Mouse (Mus musculus): ENCODE results near the gene Chtf18. TPM values are rescaled to one million over a fixed set of nuclear protein-coding genes. Genes with fewer than 3 reads are reported as not detected.
"Not testable (repeated sequence)": the region's sequence is repeated elsewhere in the genome, so short reads cannot be mapped to it uniquely, and the experiment has no call there.

The Chtf18 gene
- 2.2 TPM in 2 replicates for polyA plus RNA-seq (2012; rRNA removed)

DNA sequence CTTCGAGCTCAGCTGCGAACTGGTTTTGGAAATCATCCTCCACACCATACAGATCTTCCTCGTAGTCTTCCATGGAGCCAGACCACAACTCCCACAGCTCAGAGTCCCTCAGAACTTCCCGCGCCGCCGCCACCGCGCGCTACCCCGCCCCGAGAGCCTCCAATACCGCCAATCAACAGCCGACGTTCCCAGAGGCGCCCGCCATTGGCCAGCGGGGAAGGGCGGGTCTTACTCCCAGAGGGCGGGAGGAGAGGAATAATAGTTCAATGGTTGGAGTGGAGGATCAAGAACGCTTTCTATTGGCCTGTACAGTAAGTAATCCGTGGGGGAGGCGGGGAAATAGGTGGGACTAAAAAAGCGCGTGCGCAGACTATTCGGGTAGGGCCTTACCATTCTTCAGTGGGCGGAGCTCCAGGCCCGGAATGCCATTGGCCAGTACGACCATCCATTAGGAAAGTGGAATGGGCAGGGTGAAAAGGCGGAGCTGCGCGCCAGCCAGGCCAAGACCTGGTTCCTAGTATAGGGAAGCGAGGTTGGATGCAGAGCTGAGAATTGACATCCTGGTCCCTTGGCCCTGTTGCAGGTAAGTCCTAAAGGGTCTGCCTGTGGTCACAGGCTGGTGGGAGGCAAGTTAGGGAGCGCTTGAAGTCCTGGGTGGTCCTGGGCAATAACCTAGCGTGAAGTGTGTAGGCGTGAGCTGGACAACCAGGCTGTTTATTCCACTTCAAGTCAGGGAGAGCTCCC is at the start of gene Chtf18, which contains the start of gene Rpusd1:
Chtf18 (minus strand) TSS at position 155 of the 744 bp plus-strand sequence.
Rpusd1 (plus strand) TSS at position 406 of the 744 bp plus-strand sequence.
- peak; percentile 91 for DNase-seq (ENCODE audit: low spot score)

DNA sequence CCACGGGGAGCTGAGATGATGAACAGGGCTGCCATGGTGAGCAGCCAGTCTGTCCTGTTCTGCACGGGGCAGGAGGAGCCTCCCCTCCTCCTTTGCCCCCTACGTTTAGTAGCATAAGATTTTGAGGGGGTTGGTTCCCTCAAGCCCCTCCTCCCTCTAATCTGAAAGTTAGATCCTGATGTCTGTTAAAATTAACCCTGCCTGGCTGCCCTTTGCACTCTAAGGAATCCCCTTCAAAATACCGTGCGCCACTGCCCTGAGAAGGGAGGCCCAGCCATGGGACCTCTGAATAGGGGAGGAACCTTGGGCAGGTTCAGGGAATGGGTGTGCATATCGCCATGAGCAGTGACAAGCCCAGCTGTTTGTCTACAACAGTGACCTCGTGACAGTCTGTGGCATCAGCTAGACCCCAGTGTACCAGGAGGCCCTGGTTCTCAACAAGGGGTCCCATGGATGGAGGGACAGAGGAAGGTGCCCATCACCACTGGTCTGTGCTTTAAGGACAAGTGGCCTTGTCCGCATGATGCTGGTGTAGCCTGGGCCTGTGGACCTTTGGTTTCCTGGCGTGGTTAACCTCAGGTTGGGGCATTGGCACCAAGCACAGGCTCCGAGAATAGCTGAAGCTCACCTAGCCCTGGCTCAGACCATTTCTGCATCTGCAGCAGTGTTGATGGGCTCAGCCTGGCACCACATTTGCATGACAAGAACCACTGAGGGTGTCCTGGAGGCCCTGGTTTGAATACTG is 48.3 kb upstream of the Chtf18 start:
- no peak for DNase-seq (ENCODE audit: low spot score)

DNA sequence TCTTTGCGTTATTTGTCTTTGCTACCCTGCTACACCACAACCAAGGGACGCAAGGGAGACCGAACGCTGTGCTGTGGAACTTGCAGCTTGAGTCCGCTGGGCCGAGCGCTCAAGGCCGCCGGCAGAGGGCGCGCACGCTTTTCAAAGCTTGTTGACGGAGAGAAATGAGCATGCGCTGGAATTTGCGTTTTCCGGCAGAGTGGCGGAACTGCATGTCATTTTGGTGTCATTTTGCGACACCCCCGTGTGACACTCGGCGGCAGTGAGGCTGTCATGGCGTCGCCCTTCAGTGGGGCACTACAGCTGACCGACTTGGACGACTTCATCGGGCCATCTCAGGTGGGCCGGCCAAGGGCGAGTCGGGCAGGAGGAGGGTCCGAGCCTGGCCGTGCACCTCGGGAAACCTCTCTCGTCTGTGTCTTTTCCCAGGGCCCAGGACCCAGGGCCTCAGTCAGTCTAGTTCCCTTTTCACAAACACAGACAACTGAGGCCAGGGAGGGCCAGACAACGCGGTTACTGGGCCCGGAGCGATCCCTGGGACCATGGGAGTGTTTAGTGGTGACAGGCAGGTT is 46.4 kb upstream of the Chtf18 start, which contains the start of gene Narfl:
Narfl (plus strand) TSS at position 228 of the 572 bp plus-strand sequence.
- peak; percentile 96 for DNase-seq (ENCODE audit: low spot score)

DNA sequence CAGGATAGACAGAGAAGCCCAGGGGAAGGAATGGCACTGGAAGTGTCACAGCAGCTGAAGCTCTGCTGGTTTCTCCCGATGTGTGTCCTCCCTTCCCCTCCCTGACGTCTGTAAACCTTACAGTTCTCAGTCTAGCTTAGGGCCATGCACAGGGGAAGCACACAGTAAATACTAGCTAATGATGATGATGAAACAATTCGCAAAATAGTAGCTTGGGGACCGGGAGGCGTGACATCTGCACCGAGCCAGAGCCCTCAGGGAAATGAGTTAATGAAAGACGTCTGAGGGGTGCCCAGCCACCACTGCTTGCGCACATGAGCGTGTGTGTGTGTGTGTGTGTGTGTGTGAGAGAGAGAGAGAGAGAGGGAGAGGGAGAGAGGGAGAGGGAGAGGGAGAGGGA is 42.1 kb upstream of the Chtf18 start:
- DNase-seq (ENCODE audit: low spot score) = no peak

DNA sequence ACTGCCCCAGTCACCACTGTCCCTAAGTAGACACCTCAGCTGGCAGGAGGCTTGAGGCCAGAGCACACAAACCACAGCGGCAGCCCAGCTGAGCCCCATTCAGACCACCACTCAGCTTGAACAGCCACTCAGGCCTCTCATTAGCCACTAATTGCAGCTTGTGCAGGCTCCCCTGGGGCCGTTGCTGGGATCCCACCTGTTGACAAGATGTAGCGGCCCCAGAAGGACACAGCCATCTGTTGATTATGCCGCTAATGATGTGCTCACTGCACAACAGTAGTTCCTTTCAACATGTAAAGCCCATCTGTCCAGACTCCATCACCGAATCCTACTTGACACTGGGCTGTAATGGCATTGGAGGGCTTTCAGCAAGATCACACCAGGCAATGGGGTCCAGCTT is 38.7 kb upstream of the Chtf18 start:
- DNase-seq (ENCODE audit: low spot score) = no peak

DNA sequence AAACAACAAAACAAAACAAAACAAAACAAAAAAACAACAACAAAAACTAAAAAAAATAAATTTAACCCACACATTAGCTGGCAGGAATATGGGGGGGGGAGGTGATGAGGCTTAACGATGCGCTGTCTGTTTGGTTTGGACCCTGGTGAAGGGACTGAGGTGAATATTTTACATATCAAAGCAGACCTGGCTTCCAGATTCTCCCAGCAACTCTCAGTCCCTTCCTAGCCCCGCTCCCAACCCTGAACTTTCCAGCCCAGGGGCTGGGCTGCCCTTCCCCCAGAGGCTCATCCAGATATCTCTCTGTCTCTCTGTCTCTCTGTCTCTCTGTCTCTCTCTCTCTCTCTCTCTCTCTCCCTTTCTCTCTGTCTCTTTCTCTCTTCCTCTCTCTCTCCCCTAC is 35.4 kb upstream of the Chtf18 start:
- DNase-seq (ENCODE audit: low spot score) = no peak

DNA sequence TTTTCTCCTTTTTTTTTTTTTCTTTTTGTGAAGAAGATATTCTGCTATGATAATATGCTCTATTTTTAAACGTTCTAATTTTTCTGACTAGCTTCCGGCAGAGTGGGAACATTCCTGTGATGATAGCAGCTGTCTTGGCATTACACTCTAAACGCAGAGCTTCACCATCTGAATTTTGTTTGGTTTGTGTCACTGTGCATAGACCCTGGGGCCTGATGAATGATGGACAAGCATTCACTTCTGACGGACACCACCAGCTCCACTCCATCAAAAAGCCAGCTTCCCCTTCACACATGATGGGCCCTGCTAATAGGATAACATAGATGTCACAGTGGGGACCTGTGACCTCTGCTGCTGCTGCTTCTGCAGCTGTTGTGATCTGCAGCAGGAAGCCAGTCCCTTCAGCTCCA is 34.3 kb upstream of the Chtf18 start:
- no peak for DNase-seq (ENCODE audit: low spot score)

DNA sequence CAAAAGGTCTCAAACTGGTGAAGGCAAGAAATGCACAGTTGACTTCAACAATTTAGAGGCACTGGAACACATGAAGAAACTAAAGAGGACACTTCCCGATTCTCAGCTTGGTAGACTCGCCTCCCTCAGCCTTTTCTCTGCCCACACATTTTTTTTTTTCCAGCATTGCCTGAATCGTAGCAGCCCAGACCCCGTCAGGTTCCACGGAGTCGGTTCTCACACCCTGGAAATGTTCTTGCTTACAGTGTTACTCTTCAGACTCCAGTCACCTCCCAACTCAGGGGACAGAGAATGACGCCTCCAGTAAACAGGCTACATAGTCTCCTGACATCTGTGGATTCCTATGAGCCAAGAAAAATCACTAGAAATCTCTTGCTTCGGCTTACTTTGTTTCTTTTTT is 32.9 kb upstream of the Chtf18 start:
- DNase-seq (ENCODE audit: low spot score) = no peak

DNA sequence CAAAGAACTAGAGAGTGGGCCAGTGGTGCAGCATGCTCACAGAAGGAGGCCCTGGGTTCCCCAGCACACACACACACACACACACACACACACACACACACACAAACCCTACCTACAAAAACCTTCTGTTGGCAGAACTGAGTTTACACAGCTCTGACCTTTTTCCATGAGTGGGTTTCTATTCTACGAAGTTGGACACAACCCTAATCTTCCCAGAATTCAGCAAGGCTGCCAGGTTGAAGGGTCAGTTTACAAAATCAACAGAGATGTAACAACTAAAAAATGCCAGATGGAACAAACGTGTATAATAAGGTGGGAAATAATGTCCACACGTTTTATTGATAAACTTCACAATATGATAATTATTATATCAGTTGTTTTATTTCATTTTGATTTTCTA is 30.5 kb upstream of the Chtf18 start:
- DNase-seq (ENCODE audit: low spot score) = no peak

DNA sequence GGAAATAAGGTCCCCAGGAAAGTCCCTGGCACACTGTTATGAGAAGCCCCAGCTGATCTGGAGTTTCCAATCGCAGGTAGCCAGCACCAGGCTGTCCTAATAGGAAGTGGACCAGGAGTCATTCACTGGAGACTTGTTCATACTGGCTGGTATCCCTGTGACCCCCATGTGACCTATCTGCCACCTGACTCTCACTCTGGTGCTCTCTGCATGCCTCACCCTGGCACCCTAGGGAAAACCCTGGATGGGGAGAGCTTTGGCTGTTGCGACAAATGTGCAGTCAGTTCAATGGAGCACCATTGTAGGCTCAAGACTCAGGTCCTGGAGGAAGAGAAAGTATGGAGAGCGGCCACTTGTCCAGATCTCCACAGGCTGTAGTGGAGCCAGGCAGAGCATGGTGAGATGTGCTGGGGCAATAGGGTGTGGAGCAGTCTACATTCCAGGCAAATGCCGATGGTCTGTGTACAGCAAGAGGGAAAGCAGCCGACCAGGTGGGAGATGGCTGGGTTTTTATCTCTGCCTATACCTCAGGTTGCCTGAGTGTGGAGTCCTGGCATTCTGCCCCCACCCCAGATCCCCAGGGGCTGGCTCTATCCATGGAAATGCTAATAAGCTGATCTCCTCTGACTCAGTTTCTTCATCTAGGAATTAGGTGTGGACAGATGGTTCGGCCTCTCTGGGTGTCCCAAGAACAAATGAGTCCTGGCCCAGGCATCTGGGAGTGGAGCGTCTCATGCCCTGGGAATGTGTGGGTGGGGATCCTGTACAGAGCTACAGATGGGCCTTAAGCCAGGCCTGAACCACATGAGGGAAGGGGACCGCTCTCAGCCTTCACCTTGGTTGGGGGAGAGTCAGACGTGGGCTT is 29.4 kb upstream of the Chtf18 start:
- DNase-seq (ENCODE audit: low spot score) = no peak

DNA sequence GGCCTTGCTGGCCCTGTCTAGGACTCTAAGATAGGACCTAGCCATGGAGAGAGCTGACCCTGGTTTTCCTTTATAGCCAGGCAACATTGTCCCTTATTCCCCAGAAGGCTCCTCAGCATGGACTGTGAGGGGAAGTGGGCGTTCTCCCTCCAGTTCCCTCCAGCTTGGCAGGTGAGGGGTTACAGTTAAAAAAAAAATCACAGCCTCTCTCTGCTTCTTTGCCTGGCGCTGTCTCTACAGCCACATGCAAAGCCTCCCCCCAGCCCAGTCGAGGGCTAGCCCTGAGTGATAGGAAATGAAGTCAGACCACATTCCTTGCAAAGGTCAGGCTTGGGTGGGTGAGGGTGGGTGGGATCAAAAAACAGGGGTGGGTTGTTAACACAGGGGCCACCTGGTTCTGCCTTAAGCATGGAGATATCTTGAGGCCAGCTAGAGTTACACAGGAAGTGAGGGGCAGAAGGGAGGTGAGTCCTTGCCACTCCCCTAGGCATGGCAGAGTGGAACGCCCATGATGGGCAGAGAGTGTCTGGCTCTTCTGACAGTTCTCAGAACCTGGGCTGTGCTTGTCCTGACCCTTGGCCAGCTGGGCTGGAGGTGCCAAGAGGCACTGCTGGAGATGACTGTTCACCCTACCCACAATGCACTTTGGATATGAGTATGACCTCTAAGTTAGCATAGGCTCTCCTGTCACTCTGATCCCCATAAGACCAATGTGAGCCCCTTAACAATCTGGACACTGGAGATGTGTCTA is 28.6 kb upstream of the Chtf18 start:
- DNase-seq (ENCODE audit: low spot score) = no peak

DNA sequence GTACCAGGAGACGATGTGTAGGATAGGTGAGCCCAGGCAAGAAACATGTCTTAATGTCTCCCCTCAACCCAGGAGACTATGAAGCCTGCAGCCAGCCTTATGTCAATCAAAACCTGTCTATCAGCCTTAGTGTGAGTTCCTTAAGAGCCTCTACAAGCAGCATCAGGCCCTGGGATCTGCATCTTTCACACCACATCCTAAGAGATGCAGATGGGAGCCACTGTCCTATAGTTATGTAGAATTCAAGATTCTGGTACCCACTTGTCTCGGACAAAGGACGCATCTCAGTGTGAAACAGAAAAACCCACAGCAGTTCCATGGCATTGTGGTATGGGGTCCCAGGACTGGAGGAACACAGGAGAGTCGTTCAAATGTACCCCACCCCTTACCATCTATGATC is 27.9 kb upstream of the Chtf18 start:
- DNase-seq (ENCODE audit: low spot score) = no peak

DNA sequence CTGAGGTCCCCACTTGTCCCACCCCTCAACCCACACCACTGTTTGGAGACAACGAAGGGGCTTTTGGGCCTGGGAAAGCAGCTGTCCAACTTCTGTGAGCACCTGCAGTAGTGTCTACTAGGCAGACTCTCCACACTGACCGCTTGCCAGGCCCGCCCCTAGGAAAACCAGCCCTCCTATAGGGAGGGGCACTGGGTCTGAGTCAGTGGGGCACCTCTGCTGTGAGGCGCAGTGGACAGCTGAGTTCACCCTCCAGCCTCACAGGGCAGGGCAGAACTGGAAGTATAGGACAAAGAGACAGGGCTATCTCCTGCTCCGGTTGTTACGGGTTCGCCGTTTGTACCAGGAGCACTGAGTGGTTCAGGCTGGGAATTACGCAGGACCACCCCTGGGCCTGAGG is 27.0 kb upstream of the Chtf18 start, which contains the start of gene Msln:
Msln (minus strand) TSS at position 138 of the 400 bp plus-strand sequence.
- no peak for DNase-seq (ENCODE audit: low spot score)

DNA sequence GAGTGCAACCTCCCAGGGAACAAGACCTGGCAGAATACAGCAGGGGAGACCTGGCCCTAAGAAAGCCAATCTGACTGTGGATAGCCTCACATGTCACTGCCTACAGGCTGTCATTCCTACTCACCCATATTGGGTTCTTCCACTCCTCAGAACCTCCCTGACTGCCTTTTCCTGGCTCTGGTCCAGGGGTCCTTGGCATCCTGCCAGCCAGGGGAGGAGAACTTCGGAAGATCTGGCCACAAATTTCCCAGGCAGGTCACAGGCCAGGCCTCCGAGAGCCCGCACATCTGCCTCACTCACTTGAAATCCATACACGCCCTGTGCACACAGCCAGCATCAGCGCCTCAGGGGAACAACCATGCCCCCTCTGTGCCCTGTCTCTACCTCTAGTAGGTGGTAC is 24.2 kb upstream of the Chtf18 start:
- DNase-seq (ENCODE audit: low spot score) = no peak

DNA sequence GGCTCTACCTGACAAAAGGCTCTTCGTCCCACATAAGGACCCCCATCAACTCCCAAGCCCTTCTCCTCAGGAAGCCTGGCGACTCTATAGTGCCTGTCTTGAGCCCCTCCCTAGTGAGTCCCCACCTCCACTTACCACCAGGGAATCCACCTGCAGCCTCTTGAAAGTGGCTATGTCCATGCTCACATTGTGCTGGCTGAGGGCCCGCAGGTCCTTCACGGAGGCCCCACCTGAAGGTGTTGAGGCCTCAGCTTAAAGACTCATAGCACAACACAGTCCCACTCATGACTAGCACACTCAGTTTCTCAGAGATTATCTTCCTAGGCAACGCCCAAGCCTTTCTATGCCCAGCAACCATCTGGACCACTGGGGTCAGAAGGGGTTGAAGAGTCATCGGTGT is 22.1 kb upstream of the Chtf18 start:
- no peak for DNase-seq (ENCODE audit: low spot score)

DNA sequence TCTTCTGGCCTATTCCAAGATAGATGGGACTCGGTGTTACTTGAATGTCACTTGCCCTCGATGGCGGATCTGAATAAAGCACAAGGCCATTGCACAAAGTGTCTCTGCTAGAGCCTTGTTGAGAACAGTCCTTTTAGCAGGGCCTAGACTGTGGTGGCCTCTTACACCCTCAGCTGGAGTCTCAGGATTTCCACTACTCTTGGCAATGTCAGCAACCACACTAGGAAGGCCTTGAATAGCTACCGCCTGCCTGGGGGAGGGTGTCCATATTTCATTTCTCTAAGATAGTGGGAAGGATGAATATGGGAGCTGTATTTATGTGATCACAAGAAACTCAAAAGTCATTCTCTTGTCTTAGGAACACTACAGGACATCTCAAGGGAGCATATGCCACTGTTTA is 21.0 kb upstream of the Chtf18 start:
- no peak for DNase-seq (ENCODE audit: low spot score)

DNA sequence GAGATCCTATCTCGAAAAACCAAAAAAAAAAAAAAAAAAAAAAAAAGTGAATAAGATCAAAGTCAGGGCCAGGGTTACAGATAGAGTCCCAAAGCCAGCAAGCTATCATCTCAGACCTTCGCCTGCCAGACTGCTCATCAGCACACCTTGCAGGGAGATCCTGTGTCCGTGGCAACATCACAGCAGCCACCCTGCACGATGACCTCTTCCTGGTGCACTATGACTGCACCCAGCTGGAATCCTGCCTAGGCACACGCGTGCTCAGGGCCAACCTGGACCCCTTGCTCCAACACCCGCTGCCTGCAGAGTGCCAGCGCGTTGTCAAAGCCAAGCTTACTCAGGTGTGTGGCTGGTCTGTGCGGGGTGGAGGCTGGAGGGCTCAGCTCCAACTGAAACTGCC is 17.1 kb upstream of the Chtf18 start:
- DNase-seq (ENCODE audit: low spot score) = no peak

DNA sequence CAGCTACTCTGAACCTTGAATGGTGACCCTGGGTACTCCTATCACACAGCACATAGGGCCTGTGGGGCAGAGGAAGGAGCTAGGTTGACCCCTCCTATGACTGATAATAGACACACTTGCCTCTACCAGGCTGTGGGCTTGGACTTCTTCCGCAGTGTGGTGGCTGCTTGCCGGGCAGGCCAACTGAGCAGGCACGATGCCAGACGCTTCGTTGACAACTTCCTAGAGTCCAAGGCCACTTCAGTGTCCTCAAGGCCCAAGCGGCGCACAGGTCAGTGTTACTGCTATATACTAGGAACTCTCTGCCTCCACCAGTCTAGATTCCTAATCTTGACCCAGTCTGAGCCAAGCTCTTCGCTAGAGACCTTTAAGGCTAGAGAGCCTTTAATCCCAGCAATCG is 16.6 kb upstream of the Chtf18 start:
- no peak for DNase-seq (ENCODE audit: low spot score)

DNA sequence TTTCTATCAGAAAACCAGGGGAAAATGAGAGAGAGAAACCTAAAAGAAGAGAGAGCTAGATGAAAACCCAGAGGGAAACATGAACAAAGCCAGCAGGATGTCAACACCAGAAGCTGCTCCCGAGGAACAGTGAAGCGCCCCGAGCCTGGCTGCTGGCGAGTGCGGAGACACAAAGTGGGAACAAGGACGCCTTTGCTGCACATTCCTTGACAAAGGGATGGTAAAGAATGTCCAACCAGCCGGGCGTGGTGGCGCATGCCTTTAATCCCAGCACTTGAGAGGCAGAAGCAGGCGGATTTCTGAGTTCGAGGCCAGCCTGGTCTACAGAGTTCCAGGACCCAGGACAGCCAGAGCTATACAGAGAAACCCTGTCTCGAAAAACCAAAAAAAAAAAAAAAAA is 14.3 kb upstream of the Chtf18 start:
- not testable (repeated sequence) for DNase-seq (ENCODE audit: low spot score)

DNA sequence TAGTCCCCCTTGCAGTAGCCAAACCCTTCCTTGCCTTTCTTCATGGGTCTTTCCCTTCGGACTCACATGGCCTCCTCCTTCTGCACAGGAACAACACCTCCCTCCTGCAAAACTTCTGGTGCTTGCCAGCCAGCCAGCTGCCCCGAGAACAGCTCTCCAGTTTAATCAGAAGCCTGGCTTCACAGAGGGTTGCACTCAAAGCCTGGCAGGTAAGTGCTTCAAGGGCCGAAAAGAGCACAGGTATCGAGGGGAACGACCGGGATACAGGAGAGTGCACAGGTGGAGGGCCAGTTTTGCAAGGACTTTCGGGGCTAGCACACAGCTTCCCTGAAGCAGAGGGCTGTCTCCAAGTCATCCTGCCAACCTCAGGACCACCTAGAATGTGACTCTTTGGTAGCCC is 11.6 kb upstream of the Chtf18 start:
- DNase-seq (ENCODE audit: low spot score) = no peak

DNA sequence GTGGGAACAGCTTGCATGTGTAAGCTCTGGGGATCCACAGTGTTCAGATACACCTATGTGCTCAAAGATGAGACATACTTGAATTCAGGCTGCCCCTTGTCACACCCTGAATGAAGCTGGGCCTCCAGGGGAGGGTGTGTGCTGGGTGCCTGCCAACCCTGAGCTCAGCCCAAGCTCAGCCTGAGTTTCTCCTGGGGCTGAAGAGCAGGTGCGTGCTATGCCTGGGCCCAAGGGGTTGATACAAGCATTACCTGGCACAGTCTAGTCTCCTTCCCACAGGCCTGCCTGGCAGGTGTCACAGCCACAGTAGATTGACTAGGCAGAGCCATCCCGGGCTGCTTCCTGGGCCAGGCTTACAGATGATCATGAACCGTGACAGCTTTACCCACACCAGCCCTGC is 8.5 kb upstream of the Chtf18 start, which contains the start of gene Mslnl:
Mslnl (plus strand) TSS at position 298 of the 400 bp plus-strand sequence.
- DNase-seq (ENCODE audit: low spot score) = no peak
